Mouse (Mus musculus) kidney, adult 2 months (tissue): ENCODE measurements around the gene Tns4.

ENCODE experiments used
- CTCF ChIP-seq: fragments of 200-500 bp; conservative IDR thresholded peaks from 2 replicates; pipeline ENCODE4 v1.5.1; 2011; ENCODE audit warnings: low read depth, mild to moderate bottlenecking, control low read depth, low read length, moderate library complexity, mixed read lengths; ENCODE audit not compliant: insufficient read depth, insufficient read length
- POLR2A ChIP-seq: fragments of 200-500 bp; IDR thresholded peaks from one replicate; pipeline ENCODE4 v1.6.1; 2011; ENCODE audit warnings: low read depth, low read length, control low read depth

- TF ChIP-seq CTCF (no peak), POLR2A (no peak)
Measured at GRCm38 (mm10) chr11:99108296-99108695, 19.2 kb upstream of the Tns4 start.
